Mouse (Mus musculus) limb, embryonic 13.5 days (tissue): ENCODE data around the gene Ero1l. TPM values are rescaled to one million over a fixed set of nuclear protein-coding genes. Genes with fewer than 3 reads are reported as not detected.

Experiments
- ATAC-seq: fragments of 200-750 bp; cut with Nextera tagmentation; 2 replicates; pipeline ENCODE4 v1.8.0; 2017; ENCODE audit warnings: low read depth, moderate number of reproducible peaks, moderate TSS enrichment; ENCODE audit not compliant: low FRiP score
- H3K27ac ChIP-seq: fragments of 300-500 bp; sonication (generic); 2 replicates; pipeline ENCODE4 v1.5.1; 2015; ENCODE audit warnings: inconsistent platforms, mild to moderate bottlenecking, moderate library complexity
- H3K27me3 ChIP-seq: fragments of 300-500 bp; sonication (generic); 2 replicates; pipeline ENCODE4 v1.6.1; 2015; ENCODE audit warnings: mild to moderate bottlenecking, inconsistent platforms
- H3K36me3 ChIP-seq: fragments of 300-500 bp; sonication (generic); 2 replicates; pipeline ENCODE4 v1.6.1; 2015; ENCODE audit warnings: inconsistent platforms, mild to moderate bottlenecking, moderate library complexity
- H3K4me1 ChIP-seq: fragments of 300-500 bp; sonication (generic); 2 replicates; pipeline ENCODE4 v1.6.1; 2015; ENCODE audit warnings: inconsistent platforms
- H3K4me2 ChIP-seq: fragments of 300-500 bp; sonication (generic); replicated peaks from 2 replicates; pipeline ENCODE4 v1.6.1; 2015; ENCODE audit warnings: inconsistent platforms, mild to moderate bottlenecking, moderate library complexity
- H3K4me3 ChIP-seq: fragments of 300-500 bp; sonication (generic); 2 replicates; pipeline ENCODE4 v1.5.1; 2015; ENCODE audit warnings: moderate library complexity, mild to moderate bottlenecking, inconsistent platforms
- H3K9ac ChIP-seq: fragments of 300-500 bp; sonication (generic); 2 replicates; pipeline ENCODE4 v1.6.1; 2015; ENCODE audit warnings: mild to moderate bottlenecking, inconsistent platforms
- H3K9me3 ChIP-seq: fragments of 300-500 bp; sonication (generic); 2 replicates; pipeline ENCODE4 v1.6.1; 2016; ENCODE audit warnings: inconsistent platforms
- WGBS: fragments of 180-500 bp; shearing (Covaris S2); methylation state at CpG from one replicate; pipeline ENCODE4 v1.1.7; 2015; 5-methylcytosine and 5-hydroxymethylcytosine counted together
- polyA plus RNA-seq: library from polyadenylated mRNA; unstranded; fragments of >200 nt; fragmentation: Nextera tagmentation; extraction: Ambion mirVana; gene quantifications from 2 replicates; pipeline ENCODE4 v1.2.1, GENCODE M21; 2015

Ero1l gene
- polyA plus RNA-seq, 1 experiment from 2014 or later, result 32.7 TPM

DNA sequence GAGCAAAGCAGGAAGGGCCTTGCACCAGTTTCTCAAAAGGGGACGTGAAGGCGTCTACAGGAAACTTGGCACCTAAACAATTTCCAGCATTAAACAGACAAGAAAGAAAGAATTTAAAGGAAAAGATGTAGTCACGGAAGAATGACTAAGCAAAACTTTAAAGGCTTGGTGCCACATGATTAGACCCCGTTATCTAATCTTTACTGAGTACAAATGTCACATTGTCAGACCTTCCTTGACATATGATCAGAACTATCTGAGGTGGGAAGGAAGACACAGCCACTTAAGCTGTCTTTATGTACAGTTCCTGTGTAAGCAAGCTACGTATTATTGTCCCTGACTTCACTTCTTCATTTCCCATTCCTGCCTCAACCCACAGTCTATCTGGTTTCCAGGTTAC is 3.1 kb upstream of the Ero1l start:
- Histone ChIP-seq H3K27ac (no peak overlapping the region), H3K4me1 (peaks cover 7% of the 10 kb centered on the region), H3K36me3 (no peaks in the 10 kb centered on the region), H3K27me3 (no peaks in the 10 kb centered on the region), H3K9ac (no peak overlapping the region), H3K4me3 (no peak overlapping the region), H3K4me2 (no peak overlapping the region), H3K9me3 (no peaks in the 10 kb centered on the region)
- ATAC-seq, result no peak
- 76% methylated on average over 5 of the region's 5 CpGs for WGBS

DNA sequence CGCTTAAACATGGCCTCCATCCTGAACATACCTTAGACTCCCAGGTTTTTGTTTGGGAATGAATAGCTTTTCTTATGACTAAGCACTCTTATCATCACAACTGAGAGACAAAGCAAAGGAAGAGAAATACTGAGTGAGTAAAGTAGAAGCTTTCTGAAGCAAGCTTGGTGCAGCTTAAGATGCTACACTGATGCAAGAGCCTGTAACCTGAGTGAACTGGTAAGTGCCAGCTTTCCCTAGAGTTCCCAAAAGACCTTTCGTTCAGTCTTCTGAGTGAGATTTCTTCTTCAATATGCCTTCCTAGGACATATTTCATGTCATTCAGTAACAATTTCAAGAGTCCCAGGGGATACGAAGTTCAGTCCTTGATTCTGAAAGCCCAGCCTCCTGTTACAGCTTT is 2.5 kb upstream of the Ero1l start:
- H3K36me3 ChIP-seq, result no peaks in the 10 kb centered on the region
- H3K9ac ChIP-seq, result no peak overlapping the region
- no peak for ATAC-seq
- no peaks in the 10 kb centered on the region for H3K27me3 ChIP-seq
- H3K4me1 ChIP-seq, result peaks cover 7% of the 10 kb centered on the region
- no peaks in the 10 kb centered on the region for H3K9me3 ChIP-seq
- no peak overlapping the region for H3K4me3 ChIP-seq
- no peak overlapping the region for H3K27ac ChIP-seq
- whole genome bisulfite sequencing, result 85% methylated on average over 3 of the region's 3 CpGs
- no peak overlapping the region for H3K4me2 ChIP-seq

DNA sequence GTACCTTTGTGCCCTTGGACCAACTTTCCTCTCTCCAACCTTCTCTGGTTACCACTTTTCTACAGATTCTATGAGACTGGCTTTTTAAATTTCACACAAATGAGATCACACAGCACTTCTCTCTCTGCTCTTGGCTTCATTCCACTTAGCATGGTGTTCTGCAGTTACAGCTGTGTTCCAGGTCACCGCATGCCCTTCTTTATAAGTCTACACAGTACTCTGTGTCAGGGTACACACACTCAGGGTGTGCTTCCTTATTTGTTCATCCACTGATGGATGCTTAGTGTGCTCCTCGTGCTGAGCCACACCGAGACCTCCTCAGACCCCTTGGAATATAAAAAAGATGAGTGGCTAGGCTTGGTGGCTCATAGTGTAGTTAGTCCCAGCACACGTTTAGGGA is 1.5 kb upstream of the Ero1l start:
- no peak overlapping the region for H3K4me2 ChIP-seq
- WGBS, result 81% methylated on average over 4 of the region's 4 CpGs
- no peak overlapping the region for H3K27ac ChIP-seq
- H3K27me3 ChIP-seq, result no peaks in the 10 kb centered on the region
- H3K9ac ChIP-seq, result no peak overlapping the region
- H3K9me3 ChIP-seq, result no peaks in the 10 kb centered on the region
- H3K4me1 ChIP-seq, result peaks cover 12% of the 10 kb centered on the region
- no peak overlapping the region for H3K4me3 ChIP-seq
- ATAC-seq, result no peak
- no peaks in the 10 kb centered on the region for H3K36me3 ChIP-seq

DNA sequence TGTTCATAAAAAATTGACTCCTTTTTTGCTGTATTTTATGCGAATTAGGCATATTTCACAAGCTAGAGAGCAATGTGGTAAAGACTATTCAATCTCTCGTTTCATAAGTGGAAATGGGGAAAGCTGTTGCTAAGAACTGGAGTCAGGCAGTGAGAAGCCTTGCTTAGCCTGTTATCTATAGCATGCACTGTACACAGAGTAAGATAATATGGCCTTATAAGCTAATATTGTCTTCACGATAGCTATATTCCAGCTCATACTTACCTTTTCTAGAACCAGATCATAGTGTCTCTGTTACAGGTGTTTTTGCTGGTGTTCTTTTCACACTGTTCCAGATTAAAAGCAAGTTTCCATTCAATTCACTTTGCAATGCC is 653 bp upstream of the Ero1l start:
- no peak overlapping the region for H3K27ac ChIP-seq
- no peak for ATAC-seq
- H3K4me1 ChIP-seq, result peaks cover 12% of the 10 kb centered on the region
- 69% methylated on average over 3 of the region's 3 CpGs for WGBS
- no peak overlapping the region for H3K9ac ChIP-seq
- H3K27me3 ChIP-seq, result no peaks in the 10 kb centered on the region
- H3K9me3 ChIP-seq, result no peaks in the 10 kb centered on the region
- H3K4me2 ChIP-seq, result peak overlapping the region; percentile 79; the same call in 1 of the 2 replicates
- H3K4me3 ChIP-seq, result no peak overlapping the region
- H3K36me3 ChIP-seq, result no peaks in the 10 kb centered on the region

DNA sequence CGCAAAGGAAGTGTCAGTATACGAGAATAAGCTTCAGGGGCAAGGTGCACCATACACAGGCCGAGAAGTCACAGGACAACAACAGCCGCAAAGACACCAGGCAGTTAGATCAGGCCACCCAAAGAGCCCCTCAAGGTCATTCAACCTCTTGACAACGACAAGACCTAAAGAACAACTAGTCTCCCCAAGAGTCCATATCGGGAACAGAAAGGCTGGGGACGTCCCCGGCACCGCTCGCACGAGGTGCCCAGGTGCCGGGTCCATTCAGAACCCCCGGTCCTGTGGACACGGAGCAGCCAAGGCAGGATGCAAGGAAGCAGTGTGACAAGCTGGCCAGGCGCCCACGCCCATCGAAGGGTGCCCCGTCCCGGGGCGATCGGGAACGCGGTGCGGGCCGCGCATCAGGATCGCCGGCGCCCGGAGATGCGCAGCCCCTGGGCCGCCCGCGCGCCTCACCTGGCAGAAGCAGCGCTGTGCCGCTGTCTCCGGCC is 605 bp downstream of the Ero1l start:
- H3K27ac ChIP-seq, result peak overlapping the region; percentile 86
- peaks cover 12% of the 10 kb centered on the region for H3K4me1 ChIP-seq
- under 1% methylated on average over 37 of the region's 38 CpGs for WGBS
- peak overlapping the region; percentile 90 for H3K9ac ChIP-seq
- H3K27me3 ChIP-seq, result no peaks in the 10 kb centered on the region
- H3K9me3 ChIP-seq, result no peaks in the 10 kb centered on the region
- H3K4me3 ChIP-seq, result peak overlapping the region; percentile 84
- ATAC-seq, result no peak
- H3K36me3 ChIP-seq, result no peaks in the 10 kb centered on the region
- peak overlapping the region; percentile 79 for H3K4me2 ChIP-seq

DNA sequence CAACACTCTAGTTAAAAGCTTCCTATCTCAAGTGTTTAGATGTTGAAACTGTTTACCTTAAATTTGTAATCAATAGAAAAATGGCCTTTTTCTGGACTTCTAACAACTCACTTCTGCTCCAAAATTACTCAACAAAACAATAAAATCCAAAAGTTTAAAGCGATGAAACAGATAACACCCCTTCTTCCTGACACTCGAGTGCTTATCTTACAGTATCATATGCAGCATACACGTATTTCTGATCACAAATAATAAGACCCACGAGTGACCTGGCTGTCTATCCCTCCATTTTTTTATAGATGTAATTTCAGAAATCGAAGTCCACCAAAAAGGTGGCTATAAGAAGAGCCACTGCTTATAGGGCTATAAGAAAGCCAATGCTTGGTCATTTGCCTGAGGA is 1.6 kb downstream of the Ero1l start:
- peak overlapping the region; percentile 90; the same call in 1 of the 2 replicates for H3K9ac ChIP-seq
- H3K9me3 ChIP-seq, result no peaks in the 10 kb centered on the region
- ATAC-seq, result no peak
- no peaks in the 10 kb centered on the region for H3K36me3 ChIP-seq
- no peaks in the 10 kb centered on the region for H3K27me3 ChIP-seq
- peaks cover 12% of the 10 kb centered on the region for H3K4me1 ChIP-seq
- peak overlapping the region; percentile 79 for H3K4me2 ChIP-seq
- no peak overlapping the region for H3K27ac ChIP-seq
- WGBS, result 78% methylated on average over 5 of the region's 5 CpGs
- H3K4me3 ChIP-seq, result peak overlapping the region; percentile 84

DNA sequence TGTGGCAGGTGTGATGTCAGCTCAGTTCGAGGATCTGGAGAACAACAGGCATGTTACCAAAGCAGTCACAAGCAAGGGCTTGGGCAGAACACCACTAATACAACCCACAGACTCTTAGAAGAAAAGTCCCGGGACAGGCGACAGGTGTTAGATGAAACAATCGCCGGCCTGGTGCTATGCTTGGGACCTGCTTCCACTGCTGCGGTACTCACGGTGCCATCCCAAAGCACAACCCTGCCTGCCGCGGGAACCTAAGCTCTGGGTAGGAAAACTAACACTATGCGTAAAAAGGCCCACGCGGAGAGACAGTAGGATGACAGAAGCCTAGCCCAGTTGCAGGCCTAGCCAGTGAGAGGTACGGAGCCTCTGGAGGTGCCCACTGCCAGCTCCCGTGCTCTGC is 8.5 kb downstream of the Ero1l start:
- 91% methylated on average over 14 of the region's 14 CpGs for WGBS
- Histone ChIP-seq H3K27me3 (no peaks in the 10 kb centered on the region), H3K27ac (no peak overlapping the region), H3K4me3 (no peak overlapping the region), H3K9ac (no peak overlapping the region), H3K36me3 (peaks cover 3% of the 10 kb centered on the region), H3K4me1 (no peaks in the 10 kb centered on the region; the same call in 1 of the 2 replicates), H3K9me3 (no peaks in the 10 kb centered on the region), H3K4me2 (no peak overlapping the region)
- no peak for ATAC-seq

DNA sequence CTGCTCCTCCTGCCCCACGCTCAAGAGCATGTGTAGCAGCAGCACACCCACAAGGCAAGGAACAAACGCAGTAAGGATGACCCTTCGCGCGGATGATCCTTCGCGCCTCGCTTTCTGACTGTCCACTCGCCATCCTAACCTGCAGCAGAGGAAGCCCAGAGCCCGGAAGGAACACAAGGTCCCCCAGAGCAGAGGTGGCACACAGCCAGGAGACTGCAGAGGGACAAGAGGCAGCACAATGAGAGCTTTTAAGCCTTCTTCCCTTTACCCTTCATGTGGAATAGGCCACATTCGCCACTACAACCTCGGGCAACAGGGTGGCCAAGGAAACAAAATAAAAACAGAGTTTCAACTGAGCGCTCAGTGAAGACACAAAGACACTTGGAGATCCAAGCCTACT is 8.9 kb downstream of the Ero1l start:
- Histone ChIP-seq H3K4me1 (no peaks in the 10 kb centered on the region; the same call in 1 of the 2 replicates), H3K9me3 (no peaks in the 10 kb centered on the region), H3K36me3 (peaks cover 6% of the 10 kb centered on the region), H3K4me2 (no peak overlapping the region), H3K27me3 (no peaks in the 10 kb centered on the region), H3K4me3 (no peak overlapping the region), H3K27ac (no peak overlapping the region), H3K9ac (no peak overlapping the region)
- WGBS, result 91% methylated on average over 13 of the region's 13 CpGs
- no peak for ATAC-seq

- ATAC-seq, result no peak
- Histone ChIP-seq H3K9me3 (no peaks in the 10 kb centered on the region), H3K4me1 (no peaks in the 10 kb centered on the region), H3K36me3 (peaks cover 10% of the 10 kb centered on the region), H3K9ac (no peak overlapping the region), H3K4me2 (no peak overlapping the region), H3K4me3 (no peak overlapping the region), H3K27me3 (no peaks in the 10 kb centered on the region), H3K27ac (no peak overlapping the region)
- 90% methylated on average over 8 of the region's 8 CpGs for WGBS
Measured at GRCm38 (mm10) chr14:45307630-45308328, 10.8 kb downstream of the Ero1l start.

- no peak overlapping the region for H3K4me2 ChIP-seq
- no peak for ATAC-seq
- no peak overlapping the region for H3K9ac ChIP-seq
- 92% methylated on average over 5 of the region's 5 CpGs for WGBS
- no peaks in the 10 kb centered on the region for H3K9me3 ChIP-seq
- no peaks in the 10 kb centered on the region for H3K4me1 ChIP-seq
- no peaks in the 10 kb centered on the region for H3K27me3 ChIP-seq
- H3K36me3 ChIP-seq, result peaks cover 22% of the 10 kb centered on the region
- H3K27ac ChIP-seq, result no peak overlapping the region
- no peak overlapping the region for H3K4me3 ChIP-seq
Measured at GRCm38 (mm10) chr14:45305852-45306251, 12.7 kb downstream of the Ero1l start.

DNA sequence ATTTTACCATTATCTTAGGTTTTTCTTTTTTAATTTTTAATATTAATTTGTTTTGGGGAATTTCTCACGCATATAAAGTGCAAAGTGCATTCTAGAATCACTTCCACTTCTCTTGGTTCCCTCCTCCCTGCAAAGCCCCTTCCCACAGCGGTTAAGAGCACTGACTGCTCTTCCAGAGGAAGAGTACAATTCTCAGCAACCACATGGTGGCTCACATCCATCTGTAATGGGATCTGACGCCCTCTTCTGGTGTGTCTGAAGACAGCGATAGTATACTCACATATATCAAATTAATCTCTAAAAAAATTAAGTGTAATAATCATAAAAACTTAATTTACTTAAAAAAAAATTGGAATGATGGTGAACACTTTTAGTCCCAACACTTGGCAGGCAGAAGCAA is 14.2 kb downstream of the Ero1l start:
- Histone ChIP-seq H3K9ac (no peak overlapping the region), H3K4me3 (no peak overlapping the region), H3K27ac (no peak overlapping the region), H3K27me3 (no peaks in the 10 kb centered on the region), H3K36me3 (peaks cover 27% of the 10 kb centered on the region), H3K4me2 (no peak overlapping the region), H3K9me3 (no peaks in the 10 kb centered on the region), H3K4me1 (no peaks in the 10 kb centered on the region)
- whole genome bisulfite sequencing, result 78% methylated on average over 4 of the region's 4 CpGs
- no peak for ATAC-seq

DNA sequence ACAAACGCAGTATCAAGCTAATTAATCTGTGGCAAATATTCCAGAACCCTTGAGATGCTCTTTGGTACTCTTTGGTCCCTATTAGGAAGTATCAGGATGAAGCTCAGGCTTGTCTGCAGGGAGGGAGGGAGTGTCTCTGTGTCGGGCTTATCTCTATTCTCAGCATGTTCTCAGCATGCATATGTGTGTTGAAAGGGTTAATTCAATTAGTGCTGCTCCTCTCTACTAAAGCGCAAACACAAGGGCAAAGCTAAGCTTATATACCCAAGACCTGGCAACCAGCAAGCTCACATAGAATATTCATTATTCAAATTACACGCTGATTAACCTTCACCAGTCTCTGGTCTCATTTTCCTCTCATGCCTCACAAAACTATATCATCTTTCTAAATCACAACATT is 14.6 kb downstream of the Ero1l start:
- Histone ChIP-seq H3K9me3 (no peaks in the 10 kb centered on the region), H3K27me3 (no peaks in the 10 kb centered on the region), H3K4me2 (no peak overlapping the region), H3K9ac (no peak overlapping the region), H3K4me3 (no peak overlapping the region), H3K4me1 (no peaks in the 10 kb centered on the region), H3K36me3 (peaks cover 31% of the 10 kb centered on the region), H3K27ac (no peak overlapping the region)
- ATAC-seq, result no peak
- 77% methylated on average over 4 of the region's 4 CpGs for WGBS

GRCm38 (mm10) chr14:45291608-45292007 is 27.0 kb downstream of the Ero1l start:
- H3K9me3 ChIP-seq, result no peaks in the 10 kb centered on the region
- no peaks in the 10 kb centered on the region for H3K27me3 ChIP-seq
- 73% methylated on average over 4 of the region's 4 CpGs for WGBS
- ATAC-seq, result no peak
- no peak overlapping the region for H3K4me2 ChIP-seq
- no peaks in the 10 kb centered on the region for H3K4me1 ChIP-seq
- H3K4me3 ChIP-seq, result no peak overlapping the region
- H3K27ac ChIP-seq, result no peak overlapping the region
- H3K9ac ChIP-seq, result no peak overlapping the region
- H3K36me3 ChIP-seq, result peaks cover 27% of the 10 kb centered on the region
